ENCODE assay signal across 8 mouse cellular contexts in genomic region chr6:3512611-3513010, GRCm38 (mm10). TPM values are rescaled to one million over a fixed set of nuclear protein-coding genes. Genes with fewer than 3 reads are reported as not detected.
A peak's percentile ranks its signal among the peaks of the same experiment; 100 is the strongest.
DNase-seq lines count a peak whose midpoint lies in the region; ATAC-seq and TF ChIP-seq lines count a peak whose summit lies in the region.

No protein-coding gene starts in this region.

- ATAC-seq in CD4-positive, CD25-positive, alpha-beta regulatory T cell, adult 4 months, result no peak

- peak; percentile 86 for DNase-seq in brain, adult 2 months (ENCODE audit: low read depth, low spot score)
- peak; percentile 58 to 70 for DNase-seq in cerebellum, adult 18-20 months
- DNase-seq in frontal cortex, postnatal 10 days (ENCODE audit: low spot score in 2 of 2), result peak; percentile 25 to 37
- peak; percentile 9 for DNase-seq in mesoderm, embryonic 11.5 days (ENCODE audit: low read depth, low spot score)
- DNase-seq in lung, adult 2 months, result no peak
- DNase-seq in spleen, postnatal 4 days (ENCODE audit: low spot score in 2 of 2), result no peak
- no peak for DNase-seq in Muller cell, postnatal 12 days (ENCODE audit: inconsistent ontology term)

- H3K4me3 ChIP-seq in lung, adult 2 months (replicated peaks; ENCODE audit: extremely low read depth, low read depth, low read length), result no peak overlapping the region

- WGBS in lung, adult 2 months, result 40% methylated on average over 3 of the region's 3 CpGs

- TF ChIP-seq CTCF in lung, adult 2 months (IDR thresholded peaks at IDR 0.05; ENCODE audit: insufficient read depth, low read length), result no peak

- TF ChIP-seq POLR2A in lung, adult 2 months (IDR thresholded peaks at IDR 0.05; ENCODE audit: borderline replicate concordance, extremely low read depth, low read depth, low read length), result no peak

- H3K4me1 ChIP-seq in lung, adult 2 months (ENCODE audit: control insufficient read depth, insufficient read depth, low read length), result no peaks in the 10 kb centered on the region

RNA-seq across cellular contexts. Expression of gene Vps50, which starts 14.4 kb away (rescaled TPM):
- polyA plus RNA-seq in CD4-positive, CD25-positive, alpha-beta regulatory T cell, adult 4 months (2017; shearing (Covaris generic)), result 10 to 100 TPM; 16.2 to 22.4 TPM
- polyA plus RNA-seq in lung, adult 2 months (2012; rRNA removed), result 2.0 and 4.2 TPM in 2 replicates

RNA-seq across cellular contexts. Expression of gene Hepacam2, which starts 14.5 kb away (rescaled TPM):
- 1 to 10 TPM in 1 of 2 experiments, under 1 TPM in 1; 0.46 to 1.4 TPM for polyA plus RNA-seq in CD4-positive, CD25-positive, alpha-beta regulatory T cell, adult 4 months (2017; shearing (Covaris generic))
- polyA plus RNA-seq in lung, adult 2 months (2012; rRNA removed), result 4.0 and 5.8 TPM in 2 replicates

Comparison
In these comparisons a context has a peak if more than half of its experiments do, and no peak if none do; other contexts are left out.
1. DNase-seq: peak in brain, adult 2 months (single experiment), cerebellum, adult 18-20 months (2 of 2), frontal cortex, postnatal 10 days (2 of 2) and mesoderm, embryonic 11.5 days (single experiment); none in lung, adult 2 months (single experiment), spleen, postnatal 4 days (0 of 2) and Muller cell, postnatal 12 days (single experiment).